Mouse (Mus musculus) E14TG2a.4 (cell line): ENCODE measurements around the gene Abhd14b.

Source experiments
- H3K27me3 ChIP-seq: 2 replicates; pipeline ENCODE4 v1.6.1; 2014; ENCODE audit warnings: low read length, control low read depth; ENCODE audit not compliant: insufficient read depth
- H3K36me3 ChIP-seq: 2 replicates; pipeline ENCODE4 v1.6.1; 2014; ENCODE audit warnings: low read length, control low read depth; ENCODE audit not compliant: insufficient read depth
- H3K4me1 ChIP-seq: replicated peaks from 2 replicates; pipeline ENCODE4 v1.6.1; 2014; ENCODE audit warnings: low read depth, low read length, control low read depth
- H3K4me3 ChIP-seq: replicated peaks from 2 replicates; pipeline ENCODE4 v1.5.1; 2014; ENCODE audit warnings: mild to moderate bottlenecking, low read length
- H3K9me3 ChIP-seq: 2 replicates; pipeline ENCODE4 v1.6.1; 2014; ENCODE audit warnings: low read length, control low read depth
- CTCF ChIP-seq: conservative IDR thresholded peaks from 2 replicates; pipeline ENCODE4 v1.5.1; 2014; ENCODE audit warnings: low read length
- NANOG ChIP-seq: IDR thresholded peaks from 2 replicates; pipeline ENCODE4 v1.6.1; 2014; ENCODE audit warnings: borderline replicate concordance, low read length, mixed read lengths
- POU5F1 ChIP-seq: IDR thresholded peaks from 2 replicates; pipeline ENCODE4 v1.6.1; 2014; ENCODE audit warnings: low read length, borderline replicate concordance

Abhd14b gene

GRCm38 (mm10) chr9:106447348-106447747 is at the start of gene Abhd14b, which contains the start of gene Abhd14a:
Gene Abhd14b (plus strand): TSS chr9:106447459.
Gene Abhd14a (minus strand): TSS chr9:106447678.
- TF ChIP-seq NANOG, result no peak
- no peak for TF ChIP-seq POU5F1
- TF ChIP-seq CTCF, result 0 out of 2 replicates have a peak, but pooled peaks have one; percentile 5
- H3K27me3 ChIP-seq, result peaks cover 7% of the 10 kb centered on the region; the same call in 1 of the 2 replicates
- H3K9me3 ChIP-seq, result no peaks in the 10 kb centered on the region
- peak within 1 kb of the TSS; percentile 85 for H3K4me3 ChIP-seq
- H3K36me3 ChIP-seq, result peaks cover 23% of the 10 kb centered on the region
- H3K4me1 ChIP-seq, result peaks cover 63% of the 10 kb centered on the region

- TF ChIP-seq NANOG (no peak), POU5F1 (no peak), CTCF (no peak)
- H3K27me3 ChIP-seq, result 0 out of 2 replicates have a peak, but pooled peaks cover 7% of the 10 kb centered on the region
- no peak overlapping the region for H3K4me3 ChIP-seq
- peaks cover 9% of the 10 kb centered on the region for H3K4me1 ChIP-seq
- no peaks in the 10 kb centered on the region for H3K9me3 ChIP-seq
- no peaks in the 10 kb centered on the region for H3K36me3 ChIP-seq
These were observed 49.5 kb upstream of the Abhd14b start for GRCm38 (mm10) chr9:106397733-106398132.

- Histone ChIP-seq H3K36me3 (no peaks in the 10 kb centered on the region), H3K4me3 (no peak overlapping the region), H3K9me3 (no peaks in the 10 kb centered on the region), H3K27me3 (peaks cover 10% of the 10 kb centered on the region; the same call in 1 of the 2 replicates), H3K4me1 (no peaks in the 10 kb centered on the region; the same call in 1 of the 2 replicates)
- TF ChIP-seq NANOG (no peak), POU5F1 (no peak), CTCF (no peak)
These were observed 48.5 kb upstream of the Abhd14b start for GRCm38 (mm10) chr9:106398667-106399311.

- Histone ChIP-seq H3K4me3 (no peak overlapping the region), H3K4me1 (no peaks in the 10 kb centered on the region), H3K9me3 (no peaks in the 10 kb centered on the region), H3K27me3 (peaks cover 10% of the 10 kb centered on the region; the same call in 1 of the 2 replicates), H3K36me3 (no peaks in the 10 kb centered on the region)
- no peak for TF ChIP-seq CTCF
- TF ChIP-seq NANOG, result no peak
- no peak for TF ChIP-seq POU5F1
These were observed 47.5 kb upstream of the Abhd14b start for GRCm38 (mm10) chr9:106399808-106400207.

GRCm38 (mm10) chr9:106402149-106402548 is 45.1 kb upstream of the Abhd14b start:
- no peak for TF ChIP-seq NANOG
- TF ChIP-seq CTCF, result no peak
- no peak for TF ChIP-seq POU5F1
- Histone ChIP-seq H3K4me1 (peaks cover 4% of the 10 kb centered on the region; the same call in 1 of the 2 replicates), H3K36me3 (no peaks in the 10 kb centered on the region), H3K4me3 (no peak overlapping the region), H3K9me3 (no peaks in the 10 kb centered on the region), H3K27me3 (peaks cover 18% of the 10 kb centered on the region)

- Histone ChIP-seq H3K27me3 (peaks cover 18% of the 10 kb centered on the region), H3K9me3 (no peaks in the 10 kb centered on the region), H3K4me3 (no peak overlapping the region), H3K36me3 (no peaks in the 10 kb centered on the region), H3K4me1 (peaks cover 4% of the 10 kb centered on the region; the same call in 1 of the 2 replicates)
- TF ChIP-seq NANOG, result no peak
- no peak for TF ChIP-seq CTCF
- no peak for TF ChIP-seq POU5F1
These were observed 44.5 kb upstream of the Abhd14b start for GRCm38 (mm10) chr9:106402607-106403375.

GRCm38 (mm10) chr9:106405275-106405674 is 42.0 kb upstream of the Abhd14b start:
- TF ChIP-seq NANOG (no peak), POU5F1 (no peak), CTCF (no peak)
- Histone ChIP-seq H3K36me3 (no peaks in the 10 kb centered on the region), H3K4me1 (peaks cover 4% of the 10 kb centered on the region; the same call in 1 of the 2 replicates), H3K9me3 (no peaks in the 10 kb centered on the region), H3K4me3 (no peak overlapping the region), H3K27me3 (peaks cover 22% of the 10 kb centered on the region)

GRCm38 (mm10) chr9:106406443-106407078 is 40.7 kb upstream of the Abhd14b start:
- TF ChIP-seq CTCF (no peak), POU5F1 (no peak), NANOG (no peak)
- no peak overlapping the region for H3K4me3 ChIP-seq
- peaks cover 4% of the 10 kb centered on the region; the same call in 1 of the 2 replicates for H3K4me1 ChIP-seq
- no peaks in the 10 kb centered on the region for H3K9me3 ChIP-seq
- peaks cover 23% of the 10 kb centered on the region for H3K27me3 ChIP-seq
- H3K36me3 ChIP-seq, result no peaks in the 10 kb centered on the region
